Mouse (Mus musculus) left cerebral cortex, adult 18-20 months (tissue): Measurements from ENCODE around the gene Krt28. TPM values are rescaled to one million over a fixed set of nuclear protein-coding genes. Genes with fewer than 3 reads are reported as not detected.

Experiments used
- DNase-seq, 2 experiments: peaks; one replicate each; pipeline ENCODE4 v3.0.0; 2021 to 2022; ENCODE audit warnings: low spot score in 2 of 2, mixed read lengths in 1 of 2
- total RNA-seq, 2 experiments: library from RNA; stranded (reverse); gene quantifications; 2 replicates each; pipeline ENCODE4 v1.2.3; 2021

The Krt28 gene
- total RNA-seq, 2 experiments from 2014 or later = not detected

- DNase-seq = no peak
Measured at GRCm38 (mm10) chr11:99369229-99369628, 5.5 kb downstream of the Krt28 start.

- no peak for DNase-seq
Measured at GRCm38 (mm10) chr11:99366791-99367190, 7.9 kb downstream of the Krt28 start.

- peak; percentile 33 to 62 for DNase-seq
Measured at GRCm38 (mm10) chr11:99364412-99364811, 10.3 kb downstream of the Krt28 start.

GRCm38 (mm10) chr11:99361423-99361822 lies 13.3 kb downstream of the Krt28 start:
- DNase-seq = no peak

GRCm38 (mm10) chr11:99351004-99351403 lies 23.7 kb downstream of the Krt28 start, which contains the start of gene Krt27:
Krt27 (minus strand) TSS chr11:99351104.
- DNase-seq = no peak

- no peak for DNase-seq
Measured at GRCm38 (mm10) chr11:99339299-99339847, 35.3 kb downstream of the Krt28 start.

- no peak for DNase-seq
Measured at GRCm38 (mm10) chr11:99337866-99338265, 36.8 kb downstream of the Krt28 start, which contains the start of gene Krt26. Krt26 (minus strand) TSS chr11:99337966.

- peak; percentile 24 to 43 for DNase-seq
Measured at GRCm38 (mm10) chr11:99333426-99333825, 41.3 kb downstream of the Krt28 start.

- DNase-seq = no peak
Measured at GRCm38 (mm10) chr11:99329655-99330054, 45.0 kb downstream of the Krt28 start.

- DNase-seq = no peak
Measured at GRCm38 (mm10) chr11:99322851-99323250, 51.9 kb downstream of the Krt28 start, which contains the start of gene Krt25. Krt25 (minus strand) TSS chr11:99322951.

- no peak for DNase-seq
Measured at GRCm38 (mm10) chr11:99321094-99321493, 53.6 kb downstream of the Krt28 start.

- DNase-seq = no peak
Measured at GRCm38 (mm10) chr11:99319127-99319526, 55.6 kb downstream of the Krt28 start.

GRCm38 (mm10) chr11:99316543-99316942 lies 58.2 kb downstream of the Krt28 start:
- no peak for DNase-seq

Other genes with a start within 250 kb of the Krt28 start
- gene Ccr7, start 219.8 kb downstream of the Krt28 start, total RNA-seq = under 1 TPM in 1 of 2 experiments, not detected in 1; 0.49 TPM
- 10 to 100 TPM; 53.4 to 53.7 TPM for gene Smarce1, start 143.9 kb downstream of the Krt28 start, total RNA-seq
- gene Krt222, start 130.8 kb downstream of the Krt28 start, total RNA-seq = 10 to 100 TPM; 28.3 to 32.0 TPM
- gene Krt24, start 89.6 kb downstream of the Krt28 start, total RNA-seq = not detected
- not detected for gene Krt25, start 52.0 kb downstream of the Krt28 start, total RNA-seq
- not detected for gene Krt26, start 36.9 kb downstream of the Krt28 start, total RNA-seq
- gene Krt27, start 23.8 kb downstream of the Krt28 start, total RNA-seq = not detected
- gene Krt10, start 14.5 kb upstream of the Krt28 start, total RNA-seq = 10 to 100 TPM; 11.0 to 12.5 TPM
- gene Krt12, start 47.4 kb upstream of the Krt28 start, total RNA-seq = 10 to 100 TPM; 10.8 to 12.0 TPM
- not detected for gene Krt20, start 63.2 kb upstream of the Krt28 start, total RNA-seq
- gene Krt23, start 118.2 kb upstream of the Krt28 start, total RNA-seq = not detected
- gene Krt39, start 146.4 kb upstream of the Krt28 start, total RNA-seq = not detected
- not detected for gene Krt40, start 168.3 kb upstream of the Krt28 start, total RNA-seq
- gene Krtap3-3, start 176.0 kb upstream of the Krt28 start, total RNA-seq = not detected
- not detected for gene Krtap3-2, start 181.9 kb upstream of the Krt28 start, total RNA-seq
- not detected for gene Gm11939, start 184.6 kb upstream of the Krt28 start, total RNA-seq
- gene Krtap3-1, start 191.7 kb upstream of the Krt28 start, total RNA-seq = not detected
- not detected for gene Krtap1-5, start 206.1 kb upstream of the Krt28 start, total RNA-seq
- gene Krtap1-4, start 208.8 kb upstream of the Krt28 start, total RNA-seq = not detected
- gene Krtap1-3, start 216.4 kb upstream of the Krt28 start, total RNA-seq = not detected
- not detected for gene Krtap9-3, start 223.2 kb upstream of the Krt28 start, total RNA-seq
- not detected for gene Gm11938, start 228.4 kb upstream of the Krt28 start, total RNA-seq
- gene Gm11937, start 235.3 kb upstream of the Krt28 start, total RNA-seq = not detected
- not detected for gene Krtap2-4, start 239.9 kb upstream of the Krt28 start, total RNA-seq
- gene Gm11562, start 245.5 kb upstream of the Krt28 start, total RNA-seq = not detected